Mouse (Mus musculus): Measurements from ENCODE around the gene Mpzl1.

DNA sequence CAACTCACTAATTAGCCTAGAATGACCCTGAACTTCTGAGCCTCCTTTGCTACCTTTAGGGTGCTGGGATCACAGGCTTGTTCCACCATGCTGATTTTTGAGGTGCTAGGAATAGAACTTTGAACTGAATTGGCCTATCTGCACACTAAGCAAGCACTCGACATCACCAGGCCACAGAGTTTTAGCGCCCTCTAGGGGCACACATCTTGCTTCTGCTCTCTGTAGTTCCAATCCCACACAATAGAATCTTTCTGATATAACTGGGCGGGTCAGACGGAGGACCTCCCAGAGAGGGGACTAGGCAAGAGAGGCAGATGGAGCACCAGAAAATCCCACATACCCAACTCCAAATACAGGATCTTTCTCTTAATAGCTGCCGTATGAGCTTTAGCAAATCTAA is 24.3 kb upstream of the Mpzl1 start:
- TF ChIP-seq GATA1 (IDR thresholded peaks at IDR 0.05; ENCODE audit: borderline replicate concordance, low read length) (no peak), FLI1 (IDR thresholded peaks at IDR 0.05; ENCODE audit: low read length) (no peak)

Measured in megakaryocyte, embryonic 14.5 days (primary cell).